Mouse (Mus musculus): ENCODE data around the gene Crocc2.
"Not testable (repeated sequence)": the region's sequence is repeated elsewhere in the genome, so short reads cannot be mapped to it uniquely, and the experiment has no call there.

The Crocc2 gene

DNA sequence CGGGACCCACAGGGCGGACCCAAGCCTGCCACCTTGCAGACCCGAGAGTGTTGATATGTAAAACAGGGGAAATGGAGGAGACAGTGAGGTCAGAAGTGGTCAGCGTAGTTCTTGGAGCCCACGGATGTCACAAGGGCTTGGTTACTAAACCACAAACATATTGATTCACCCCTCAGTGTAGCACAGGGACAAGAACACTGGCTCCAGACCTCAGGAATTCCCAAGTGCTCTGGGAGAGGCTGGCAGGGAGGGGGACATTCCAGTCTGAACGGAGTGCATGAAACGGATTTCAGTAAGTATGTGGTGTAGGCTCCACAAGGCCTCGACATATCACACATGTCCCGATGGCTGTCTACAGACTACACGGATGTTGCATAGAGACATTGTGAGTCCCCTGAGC is 6.6 kb upstream of the Crocc2 start:
- DNase-seq (ENCODE audit: low spot score in 2 of 2) = no peak

GRCm38 (mm10) chr1:93162588-93162987 is 5.9 kb upstream of the Crocc2 start:
- no peak for DNase-seq (ENCODE audit: low spot score in 2 of 2)

GRCm38 (mm10) chr1:93165447-93165846 is 3.1 kb upstream of the Crocc2 start:
- DNase-seq (ENCODE audit: low spot score in 2 of 2) = no peak

- no peak for DNase-seq (ENCODE audit: low spot score in 2 of 2)
These were observed 2.0 kb upstream of the Crocc2 start for GRCm38 (mm10) chr1:93166346-93167079.

- no peak for DNase-seq (ENCODE audit: low spot score in 2 of 2)
These were observed 5.1 kb downstream of the Crocc2 start for GRCm38 (mm10) chr1:93173665-93174064.

DNA sequence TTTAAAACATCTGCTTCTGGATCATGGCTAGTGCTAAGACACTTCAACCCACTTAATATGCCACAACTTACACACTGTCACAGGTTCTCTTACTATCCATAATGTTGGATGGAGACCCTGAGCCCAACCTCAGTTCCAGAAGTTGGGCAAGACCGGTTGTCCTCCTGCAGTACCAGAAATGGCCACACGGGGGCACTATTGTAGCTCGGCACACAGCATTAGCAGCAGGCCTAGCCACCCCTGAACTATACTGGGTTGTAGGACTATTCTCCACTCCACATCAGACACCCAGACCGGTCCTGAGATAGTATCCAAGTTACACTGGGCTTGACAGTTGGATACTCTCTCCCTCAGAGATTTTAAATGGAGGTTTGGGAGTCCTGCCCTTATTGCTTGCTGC is 5.9 kb downstream of the Crocc2 start:
- peak; percentile 64 to 85 for DNase-seq (ENCODE audit: low spot score in 2 of 2)

GRCm38 (mm10) chr1:93175849-93176248 is 7.3 kb downstream of the Crocc2 start:
- DNase-seq (ENCODE audit: low spot score in 2 of 2) = no peak

DNA sequence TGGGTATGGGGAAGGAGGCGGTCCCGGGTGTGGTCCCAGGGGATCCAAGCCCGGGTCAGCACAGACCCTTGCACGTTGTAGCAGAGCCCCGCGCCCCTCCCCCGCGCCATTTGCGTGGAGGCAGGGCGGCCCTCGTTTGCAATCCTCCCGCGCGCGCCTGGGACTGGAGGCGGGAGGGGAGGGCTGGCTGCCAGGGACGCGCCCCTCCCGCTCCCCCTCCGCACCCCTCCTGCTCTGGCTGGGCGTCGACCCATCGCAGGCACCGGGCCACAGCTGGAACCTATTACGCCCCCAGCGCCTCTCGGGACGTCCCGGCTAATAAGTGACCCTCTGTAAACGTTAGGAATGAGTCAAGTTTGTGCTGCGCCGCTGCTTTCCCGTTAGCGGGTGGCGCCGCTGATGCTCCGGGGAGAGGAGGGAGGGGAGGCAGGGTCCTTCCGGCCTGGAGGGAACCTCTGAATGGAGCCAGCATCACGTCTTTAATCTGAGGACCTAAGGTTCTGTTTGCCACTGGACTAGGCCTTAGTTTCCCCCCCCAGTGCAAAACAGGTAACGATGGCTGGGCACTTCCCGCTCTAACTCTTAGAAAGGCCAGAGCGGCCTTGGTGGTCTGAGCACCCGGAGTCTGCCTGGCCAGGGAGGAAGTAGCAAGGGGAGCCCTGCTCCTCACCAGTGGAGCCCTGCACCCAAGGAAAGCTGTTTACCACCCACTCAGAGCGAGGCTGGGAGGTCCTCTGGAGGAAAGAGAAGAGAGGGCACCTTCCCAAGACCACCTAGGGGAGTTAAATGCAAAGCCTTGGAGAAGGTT is 8.2 kb downstream of the Crocc2 start:
- peak; percentile 79 to 86 for DNase-seq (ENCODE audit: low spot score in 2 of 2)

DNA sequence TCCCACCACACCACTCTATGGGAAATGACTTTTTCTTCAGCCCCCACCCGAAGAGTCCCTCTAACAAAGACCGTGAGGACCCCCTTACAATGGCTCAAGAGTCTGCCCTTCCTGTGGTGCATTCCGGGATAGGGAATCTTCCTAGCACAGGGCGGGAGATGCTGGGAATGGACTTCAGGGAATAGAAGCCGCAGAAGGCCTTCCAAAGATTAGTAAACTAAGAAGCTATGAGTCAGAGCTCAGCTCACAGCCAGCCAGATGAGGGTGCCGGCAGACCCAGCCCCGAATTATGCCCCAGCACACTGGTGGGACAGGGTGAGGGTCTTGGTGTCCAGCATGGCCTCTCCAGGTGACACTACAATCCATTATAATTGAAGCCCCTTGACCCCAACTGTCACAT is 13.8 kb downstream of the Crocc2 start:
- no peak for DNase-seq (ENCODE audit: low spot score in 2 of 2)

DNA sequence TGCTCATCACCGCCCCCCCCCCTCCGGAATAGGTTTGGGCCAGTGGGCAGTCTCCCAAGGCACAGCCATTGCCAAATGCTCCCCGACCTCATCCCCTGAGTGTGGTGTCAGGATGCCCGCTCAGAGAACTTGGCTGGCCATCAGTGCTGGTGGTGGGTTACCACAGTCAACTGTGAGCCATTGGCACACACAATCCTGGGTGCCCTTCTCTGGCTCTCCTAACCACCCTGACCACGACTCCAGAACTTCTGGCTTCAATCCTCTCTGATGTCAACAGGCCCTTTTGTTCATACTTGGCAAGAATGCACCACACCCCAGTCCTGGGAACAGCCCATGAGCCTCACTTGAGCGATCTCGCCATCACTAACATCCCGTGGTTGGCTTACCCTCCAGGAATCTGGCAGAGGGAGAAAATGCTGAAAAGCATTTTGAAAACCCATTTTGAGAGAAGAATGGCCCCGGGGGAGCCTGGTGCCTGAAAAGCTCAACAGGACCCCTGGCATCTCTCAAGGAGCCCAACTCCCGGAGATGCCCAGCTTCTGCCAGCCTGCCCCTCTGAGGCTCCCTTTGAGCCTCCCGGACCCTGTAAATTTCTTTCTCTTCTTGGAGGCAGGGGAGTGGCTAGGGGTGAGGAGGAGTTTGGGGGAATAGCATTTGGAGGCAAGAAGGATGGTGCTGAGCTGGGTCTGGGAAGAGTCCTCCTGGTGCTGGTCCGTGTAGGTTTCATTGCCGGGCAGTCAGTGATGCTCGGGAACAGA is 15.7 kb downstream of the Crocc2 start:
- no peak for DNase-seq (ENCODE audit: low spot score in 2 of 2)

DNA sequence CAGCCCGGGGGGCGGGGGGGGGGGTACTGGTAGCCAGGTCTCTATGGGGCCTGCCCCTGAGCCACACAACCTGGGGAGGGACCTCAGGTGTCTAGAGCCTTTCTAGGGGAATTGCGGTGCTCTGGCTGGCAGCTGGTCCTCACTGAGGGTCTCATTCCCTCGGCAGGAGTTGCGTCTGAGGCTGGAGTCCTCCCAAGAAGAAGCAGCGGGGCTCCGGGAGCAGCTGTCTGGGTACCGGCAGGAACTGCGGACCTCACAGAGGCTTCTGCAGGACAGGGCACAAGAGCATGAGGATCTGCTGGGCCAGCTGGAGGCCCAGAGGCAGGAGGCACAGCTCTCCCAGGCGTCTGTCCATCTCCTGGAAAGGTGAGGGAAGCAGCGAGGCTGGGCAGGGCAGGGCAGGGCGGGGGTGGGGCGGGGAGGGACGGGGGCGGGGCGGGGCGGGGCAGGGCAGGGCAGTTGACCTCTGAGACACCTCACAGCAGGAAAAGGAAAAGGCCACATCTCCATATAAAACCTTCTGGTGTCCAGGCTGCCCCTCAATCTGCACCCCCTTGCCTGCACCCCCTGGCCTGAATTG is 22.3 kb downstream of the Crocc2 start:
- no peak for DNase-seq (ENCODE audit: low spot score in 2 of 2)

DNA sequence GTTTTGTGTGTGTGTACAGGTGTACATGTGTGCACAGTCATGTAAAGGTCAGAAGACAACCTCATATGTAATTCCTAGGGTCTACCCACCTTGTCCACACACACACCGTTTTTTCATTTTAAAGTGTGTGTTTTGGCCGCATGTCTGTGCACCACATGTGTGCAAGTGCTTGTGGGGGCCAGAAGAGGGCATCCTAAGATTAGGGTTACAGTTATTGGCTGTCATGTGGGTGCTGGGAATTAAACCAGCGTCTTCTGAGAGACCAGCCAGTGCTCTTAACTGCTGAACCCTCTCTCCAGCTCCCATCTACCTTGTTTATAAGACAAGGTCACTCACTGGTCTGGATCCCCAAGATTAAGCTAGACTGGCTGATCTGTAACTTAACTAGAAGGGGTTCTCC is 26.4 kb downstream of the Crocc2 start:
- DNase-seq (ENCODE audit: low spot score in 2 of 2) = no peak

- DNase-seq (ENCODE audit: low spot score in 2 of 2) = not testable (repeated sequence)
These were observed 28.9 kb downstream of the Crocc2 start for GRCm38 (mm10) chr1:93197454-93197853.

DNA sequence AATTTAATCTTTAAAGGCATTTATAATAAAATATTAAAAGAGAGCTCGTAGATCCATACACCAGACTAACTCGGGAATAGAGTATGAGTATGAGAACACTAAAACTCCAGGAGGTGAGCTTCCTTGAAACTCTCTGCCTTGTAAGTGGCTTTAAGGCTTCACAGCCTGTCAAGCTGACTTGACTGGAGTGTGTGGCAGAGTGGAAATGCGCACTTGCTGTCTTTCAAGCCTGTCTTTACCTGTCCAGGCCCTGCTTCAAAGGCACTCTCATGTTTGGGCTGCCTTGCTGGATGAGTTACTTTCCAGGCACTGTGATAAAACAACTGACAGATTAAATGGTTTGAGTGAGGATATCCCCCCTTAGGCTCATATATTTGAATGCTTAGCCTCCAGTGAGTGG is 29.4 kb downstream of the Crocc2 start:
- DNase-seq (ENCODE audit: low spot score in 2 of 2) = no peak

DNA sequence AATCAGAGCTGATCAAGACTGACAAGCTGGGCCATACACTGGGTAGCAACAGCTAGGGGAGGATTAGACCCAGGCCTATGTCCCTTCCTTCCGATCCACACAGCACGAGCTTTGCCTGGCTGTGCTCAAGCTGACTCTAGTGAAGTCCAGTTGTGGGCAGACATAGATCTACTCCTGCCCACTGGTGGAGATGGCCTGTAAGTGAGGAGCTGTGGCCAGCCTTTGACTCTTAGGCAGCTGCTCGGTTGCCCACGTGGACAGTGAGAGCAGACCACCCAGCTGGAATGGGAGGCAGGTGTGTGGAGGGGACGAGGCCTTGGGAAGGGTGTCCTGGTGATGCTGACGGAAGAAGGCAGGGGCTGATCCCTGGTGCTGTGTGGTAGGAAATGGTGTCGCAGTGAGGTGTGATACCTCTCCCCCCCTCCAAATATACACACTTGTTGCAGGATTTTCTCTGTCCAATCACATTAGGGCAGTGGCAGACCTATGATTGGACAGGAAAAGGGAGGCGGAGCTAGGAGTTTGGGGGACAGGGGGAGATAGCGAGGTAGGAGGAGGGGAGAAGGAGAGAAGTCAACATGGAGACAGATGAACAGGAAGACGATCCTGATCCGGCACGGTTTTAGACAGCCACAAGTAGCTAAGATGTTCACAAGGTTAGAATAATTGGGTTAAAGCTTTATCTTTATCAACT is 37.9 kb downstream of the Crocc2 start:
- no peak for DNase-seq (ENCODE audit: low spot score in 2 of 2)

GRCm38 (mm10) chr1:93207536-93208064 is 39.1 kb downstream of the Crocc2 start:
- DNase-seq (ENCODE audit: low spot score in 2 of 2) = no peak

- peak; percentile 80 to 81 for DNase-seq (ENCODE audit: low spot score in 2 of 2)
These were observed 41.7 kb downstream of the Crocc2 start for GRCm38 (mm10) chr1:93210213-93210641.

- DNase-seq (ENCODE audit: low spot score in 2 of 2) = no peak
These were observed 42.5 kb downstream of the Crocc2 start for GRCm38 (mm10) chr1:93211019-93211418.

DNA sequence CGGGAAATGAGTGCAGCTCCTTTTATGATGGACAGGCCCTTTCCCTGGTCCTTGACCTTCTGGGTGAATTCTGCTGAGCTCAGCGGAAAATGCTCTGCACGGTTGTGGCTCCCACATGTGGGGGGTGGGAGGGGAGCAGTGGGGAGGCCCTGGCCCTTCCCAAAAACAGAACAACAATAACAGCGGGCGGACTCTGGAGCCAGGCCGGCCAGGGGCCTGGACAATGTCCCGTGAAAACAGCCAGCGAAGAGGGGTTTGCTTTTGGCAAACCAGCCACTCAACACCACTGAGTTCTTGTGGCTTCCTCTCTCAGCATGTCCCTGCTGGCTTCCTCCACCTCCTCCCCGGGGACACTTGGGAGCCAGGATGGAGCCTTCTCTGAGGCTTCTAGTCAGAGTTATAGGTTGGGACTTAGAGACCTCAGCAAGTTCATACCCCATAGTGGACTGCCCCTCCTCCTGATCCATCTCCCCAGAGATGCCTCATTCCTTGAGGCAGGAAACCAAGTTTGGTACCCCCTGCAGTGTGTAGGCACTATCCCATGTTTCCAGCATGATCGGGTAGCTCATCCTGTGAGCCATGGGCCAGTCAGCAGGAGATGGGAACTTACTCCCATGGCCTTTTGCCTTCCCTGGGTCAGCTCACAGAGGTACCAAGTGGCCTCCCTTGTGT is 43.2 kb downstream of the Crocc2 start:
- DNase-seq (ENCODE audit: low spot score in 2 of 2) = peak in 1 of 2 experiments; percentile 52

- no peak for DNase-seq (ENCODE audit: low spot score in 2 of 2)
These were observed 43.9 kb downstream of the Crocc2 start for GRCm38 (mm10) chr1:93212441-93212840.

- DNase-seq (ENCODE audit: low spot score in 2 of 2) = no peak
These were observed 46.1 kb downstream of the Crocc2 start for GRCm38 (mm10) chr1:93214612-93215011.

Measured in urinary bladder, postnatal 4 days (tissue).